Mouse (Mus musculus) forebrain, embryonic 13.5 days (tissue): ENCODE results near the gene Actr3b. TPM values are rescaled to one million over a fixed set of nuclear protein-coding genes. Genes with fewer than 3 reads are reported as not detected.
"Not testable (repeated sequence)": the region's sequence is repeated elsewhere in the genome, so short reads cannot be mapped to it uniquely, and the experiment has no call there.

Experiments used
- ATAC-seq: fragments of 200-750 bp; cut with Nextera tagmentation; 2 replicates; pipeline ENCODE4 v1.8.0; 2017
- H3K27ac ChIP-seq: fragments of 300-500 bp; sonication (generic); 2 replicates; pipeline ENCODE4 v1.5.1; 2015; ENCODE audit warnings: inconsistent platforms, mild to moderate bottlenecking, moderate library complexity
- H3K27me3 ChIP-seq: fragments of 300-500 bp; sonication (generic); 2 replicates; pipeline ENCODE4 v1.6.1; 2015; ENCODE audit warnings: mild to moderate bottlenecking, inconsistent platforms
- H3K36me3 ChIP-seq: fragments of 300-500 bp; sonication (generic); 2 replicates; pipeline ENCODE4 v1.6.1; 2015; ENCODE audit warnings: mild to moderate bottlenecking, inconsistent platforms; ENCODE audit not compliant: poor library complexity, severe bottlenecking
- H3K4me1 ChIP-seq: fragments of 300-500 bp; sonication (generic); 2 replicates; pipeline ENCODE4 v1.6.1; 2015; ENCODE audit warnings: inconsistent platforms
- H3K4me2 ChIP-seq: fragments of 300-500 bp; sonication (generic); 2 replicates; pipeline ENCODE4 v1.6.1; 2015; ENCODE audit warnings: inconsistent platforms, mild to moderate bottlenecking, moderate library complexity
- H3K4me3 ChIP-seq: fragments of 300-500 bp; sonication (generic); 2 replicates; pipeline ENCODE4 v1.5.1; 2015; ENCODE audit warnings: mild to moderate bottlenecking, inconsistent platforms
- H3K9ac ChIP-seq: fragments of 300-500 bp; sonication (generic); 2 replicates; pipeline ENCODE4 v1.6.1; 2015; ENCODE audit warnings: mild to moderate bottlenecking, inconsistent platforms
- H3K9me3 ChIP-seq: fragments of 300-500 bp; sonication (generic); replicated peaks from 2 replicates; pipeline ENCODE4 v1.6.1; 2016; ENCODE audit warnings: inconsistent platforms
- WGBS: fragments of 180-500 bp; shearing (Covaris S2); methylation state at CpG from one replicate; pipeline ENCODE4 v1.1.7; 2015; 5-methylcytosine and 5-hydroxymethylcytosine counted together
- polyA plus RNA-seq: library from polyadenylated mRNA; unstranded; fragments of >200 nt; fragmentation: Nextera tagmentation; extraction: Ambion mirVana; gene quantifications from 2 replicates; pipeline ENCODE4 v1.2.1, GENCODE M21; 2015

Actr3b gene
- 29.7 and 29.9 TPM in 2 replicates for polyA plus RNA-seq

- Histone ChIP-seq H3K9ac (peak within 1 kb of the TSS; percentile 77), H3K4me3 (peak within 1 kb of the TSS; percentile 65), H3K27me3 (0 out of 2 replicates have a peak, but pooled peaks cover 7% of the 10 kb centered on the region), H3K4me2 (peak within 1 kb of the TSS; percentile 84), H3K9me3 (no peaks in the 10 kb centered on the region), H3K4me1 (peaks cover 30% of the 10 kb centered on the region), H3K36me3 (no peaks in the 10 kb centered on the region), H3K27ac (no peak within 1 kb of the TSS)
- peak; percentile 99 for ATAC-seq
- 2% methylated on average over 45 of the region's 45 CpGs for WGBS
Observed at GRCm38 (mm10) chr5:25759460-25760409, at the start of gene Actr3b. Gene Actr3b, plus strand, starts transcription at chr5:25759997.

- not testable (repeated sequence) for H3K27ac ChIP-seq, H3K27me3 ChIP-seq, ATAC-seq, H3K9me3 ChIP-seq, H3K4me1 ChIP-seq, H3K4me3 ChIP-seq, H3K4me2 ChIP-seq, H3K36me3 ChIP-seq, H3K9ac ChIP-seq
- whole genome bisulfite sequencing = 91% methylated on average over 4 of the region's 4 CpGs
Observed at GRCm38 (mm10) chr5:25713001-25713706, 46.6 kb upstream of the Actr3b start.

- ATAC-seq = no peak
- Histone ChIP-seq H3K9ac (no peak overlapping the region), H3K4me3 (no peak overlapping the region), H3K4me2 (no peak overlapping the region), H3K27me3 (no peaks in the 10 kb centered on the region), H3K9me3 (no peaks in the 10 kb centered on the region), H3K36me3 (no peaks in the 10 kb centered on the region), H3K4me1 (no peaks in the 10 kb centered on the region), H3K27ac (no peak overlapping the region)
- WGBS = 62% methylated on average over 4 of the region's 4 CpGs
Observed at GRCm38 (mm10) chr5:25719390-25719789, 40.4 kb upstream of the Actr3b start.

GRCm38 (mm10) chr5:25723016-25723415, 36.8 kb upstream of the Actr3b start:
- Histone ChIP-seq H3K4me2 (no peak overlapping the region), H3K4me3 (no peak overlapping the region), H3K36me3 (no peaks in the 10 kb centered on the region), H3K4me1 (no peaks in the 10 kb centered on the region), H3K27ac (no peak overlapping the region), H3K27me3 (no peaks in the 10 kb centered on the region), H3K9me3 (no peaks in the 10 kb centered on the region), H3K9ac (no peak overlapping the region)
- no peak for ATAC-seq
- WGBS = 73% methylated on average over 2 of the region's 2 CpGs

- Histone ChIP-seq H3K4me3 (no peak overlapping the region), H3K4me2 (no peak overlapping the region), H3K27me3 (no peaks in the 10 kb centered on the region), H3K9ac (no peak overlapping the region), H3K9me3 (no peaks in the 10 kb centered on the region), H3K4me1 (no peaks in the 10 kb centered on the region), H3K27ac (no peak overlapping the region), H3K36me3 (no peaks in the 10 kb centered on the region)
- 42% methylated on average over 1 of the region's 1 CpGs for WGBS
- ATAC-seq = no peak
Observed at GRCm38 (mm10) chr5:25724134-25724675, 35.6 kb upstream of the Actr3b start.

- H3K4me1 ChIP-seq = peaks cover 10% of the 10 kb centered on the region
- no peak for ATAC-seq
- no peaks in the 10 kb centered on the region for H3K36me3 ChIP-seq
- H3K4me2 ChIP-seq = no peak overlapping the region
- no peak overlapping the region for H3K4me3 ChIP-seq
- H3K9ac ChIP-seq = no peak overlapping the region
- 20% methylated on average over 1 of the region's 1 CpGs for WGBS
- H3K27me3 ChIP-seq = no peaks in the 10 kb centered on the region
- no peak overlapping the region for H3K27ac ChIP-seq
- H3K9me3 ChIP-seq = no peaks in the 10 kb centered on the region
Observed at GRCm38 (mm10) chr5:25734318-25734717, 25.5 kb upstream of the Actr3b start.

- Histone ChIP-seq H3K27ac (no peak overlapping the region), H3K4me3 (no peak overlapping the region), H3K9me3 (no peaks in the 10 kb centered on the region), H3K4me1 (peaks cover 10% of the 10 kb centered on the region), H3K4me2 (no peak overlapping the region), H3K27me3 (no peaks in the 10 kb centered on the region), H3K9ac (no peak overlapping the region), H3K36me3 (no peaks in the 10 kb centered on the region)
- ATAC-seq = no peak
- 79% methylated on average over 2 of the region's 2 CpGs for WGBS
Observed at GRCm38 (mm10) chr5:25735861-25736260, 23.9 kb upstream of the Actr3b start.

GRCm38 (mm10) chr5:25738448-25738847, 21.3 kb upstream of the Actr3b start:
- Histone ChIP-seq H3K36me3 (no peaks in the 10 kb centered on the region), H3K4me2 (no peak overlapping the region), H3K4me1 (peaks cover 10% of the 10 kb centered on the region), H3K9ac (no peak overlapping the region), H3K27me3 (no peaks in the 10 kb centered on the region), H3K4me3 (no peak overlapping the region), H3K9me3 (no peaks in the 10 kb centered on the region), H3K27ac (no peak overlapping the region)
- 24% methylated on average over 3 of the region's 3 CpGs for WGBS
- ATAC-seq = peak; percentile 94

GRCm38 (mm10) chr5:25738902-25739301, 20.9 kb upstream of the Actr3b start:
- not testable (repeated sequence) for H3K9me3 ChIP-seq, H3K27me3 ChIP-seq, H3K4me1 ChIP-seq, H3K27ac ChIP-seq, H3K9ac ChIP-seq, H3K4me3 ChIP-seq, H3K4me2 ChIP-seq, H3K36me3 ChIP-seq
- WGBS = 48% methylated on average over 1 of the region's 1 CpGs
- ATAC-seq = peak; percentile 85

GRCm38 (mm10) chr5:25747904-25748303, 11.9 kb upstream of the Actr3b start:
- Histone ChIP-seq H3K9ac (no peak overlapping the region), H3K27ac (no peak overlapping the region), H3K9me3 (no peaks in the 10 kb centered on the region), H3K36me3 (no peaks in the 10 kb centered on the region), H3K4me1 (peaks cover 17% of the 10 kb centered on the region), H3K4me2 (no peak overlapping the region), H3K27me3 (no peaks in the 10 kb centered on the region), H3K4me3 (no peak overlapping the region)
- ATAC-seq = no peak

- 83% methylated on average over 3 of the region's 3 CpGs for WGBS
- H3K9ac ChIP-seq = no peak overlapping the region
- H3K4me3 ChIP-seq = no peak overlapping the region
- no peaks in the 10 kb centered on the region for H3K9me3 ChIP-seq
- no peak overlapping the region for H3K27ac ChIP-seq
- no peak overlapping the region for H3K4me2 ChIP-seq
- peaks cover 22% of the 10 kb centered on the region for H3K4me1 ChIP-seq
- H3K27me3 ChIP-seq = no peaks in the 10 kb centered on the region
- no peaks in the 10 kb centered on the region for H3K36me3 ChIP-seq
- ATAC-seq = no peak
Observed at GRCm38 (mm10) chr5:25748613-25749012, 11.2 kb upstream of the Actr3b start.

GRCm38 (mm10) chr5:25751552-25751951, 8.2 kb upstream of the Actr3b start:
- no peak for ATAC-seq
- no peaks in the 10 kb centered on the region for H3K36me3 ChIP-seq
- no peaks in the 10 kb centered on the region for H3K27me3 ChIP-seq
- no peak overlapping the region for H3K27ac ChIP-seq
- no peaks in the 10 kb centered on the region for H3K9me3 ChIP-seq
- H3K4me3 ChIP-seq = no peak overlapping the region
- no peak overlapping the region for H3K4me2 ChIP-seq
- no peak overlapping the region for H3K9ac ChIP-seq
- peaks cover 43% of the 10 kb centered on the region for H3K4me1 ChIP-seq
